Mouse (Mus musculus) left cerebral cortex, postnatal 14 days (tissue): ENCODE data around the gene Ccdc77. TPM values are rescaled to one million over a fixed set of nuclear protein-coding genes. Genes with fewer than 3 reads are reported as not detected.
"Not testable (repeated sequence)": the region's sequence is repeated elsewhere in the genome, so short reads cannot be mapped to it uniquely, and the experiment has no call there.

Experiments used
- DNase-seq, 2 experiments: peaks; one replicate each; pipeline ENCODE4 v3.0.0; 2021 to 2022; ENCODE audit warnings: low spot score in 2 of 2, mixed read lengths in 1 of 2
- intact Hi-C: fragments of 180-260 bp; cut with DNase I; formaldehyde crosslinking; loops from one replicate; pipeline ENCODE4 v1.15.1; 2025
- total RNA-seq, 2 experiments: library from RNA; stranded (reverse); gene quantifications; 2 replicates each; pipeline ENCODE4 v1.2.3; 2021

Gene Ccdc77
- total RNA-seq, 2 experiments from 2014 or later, result 5.9 to 7.8 TPM

GRCm38 (mm10) chr6:120318303-120318940 is 45.8 kb downstream of the Ccdc77 start:
- intact Hi-C loops, result no loop called here

GRCm38 (mm10) chr6:120312443-120312842 is 51.7 kb downstream of the Ccdc77 start:
- intact Hi-C loops, result no loop called here
- no peak for DNase-seq

More at GRCm38 (mm10) chr6:120318303-120318940, 45.8 kb downstream of the Ccdc77 start:
- DNase-seq, result no peak

- intact Hi-C loops, result loop anchor here (10.0 kb wide), 1 partner anchor 305 kb away; no protein-coding TSS in a partner anchor
- no peak for DNase-seq
These were observed 54.4 kb downstream of the Ccdc77 start for GRCm38 (mm10) chr6:120309787-120310186.

- intact Hi-C loops, result loop anchor here (10.0 kb wide), 1 partner anchor 305 kb away; no protein-coding TSS in a partner anchor
- no peak for DNase-seq
These were observed 54.8 kb downstream of the Ccdc77 start for GRCm38 (mm10) chr6:120309338-120309737.

- intact Hi-C loops, result loop anchor here (10.0 kb wide), 1 partner anchor 302 kb away; no protein-coding TSS in a partner anchor
- DNase-seq, result no peak
These were observed 57.1 kb downstream of the Ccdc77 start for GRCm38 (mm10) chr6:120306859-120307594.

GRCm38 (mm10) chr6:120302755-120303316 is 61.3 kb downstream of the Ccdc77 start:
- intact Hi-C loops, result loop anchor here (2.0 to 10.0 kb wide), 2 partner anchors 80 to 298 kb away; no protein-coding TSS in a partner anchor
- DNase-seq, result peak in 1 of 2 experiments; percentile 10

GRCm38 (mm10) chr6:120301137-120301536 is 63.0 kb downstream of the Ccdc77 start:
- peak; percentile 62 to 68 for DNase-seq
- intact Hi-C loops, result loop anchor here (10.0 kb wide), 1 partner anchor 296 kb away; no protein-coding TSS in a partner anchor

- DNase-seq, result not testable (repeated sequence)
- intact Hi-C loops, result loop anchor here (10.0 kb wide), 1 partner anchor 812 kb away; no protein-coding TSS in a partner anchor
These were observed 67.6 kb downstream of the Ccdc77 start for GRCm38 (mm10) chr6:120296589-120296988.

- peak in 1 of 2 experiments; percentile 12 for DNase-seq
- intact Hi-C loops, result loop anchor here (10.0 kb wide), 1 partner anchor 810 kb away; no protein-coding TSS in a partner anchor
These were observed 69.4 kb downstream of the Ccdc77 start for GRCm38 (mm10) chr6:120294785-120295133.

GRCm38 (mm10) chr6:120294056-120294784 is 70.0 kb downstream of the Ccdc77 start, which contains the start of the genes D330020A13Rik and B4galnt3:
D330020A13Rik (plus strand) TSS chr6:120294364.
B4galnt3 (minus strand) TSS chr6:120294559.
- peak; percentile 35 to 65 for DNase-seq
- intact Hi-C loops, result loop anchor here (10.0 kb wide), 1 partner anchor 809 kb away; no protein-coding TSS in a partner anchor

GRCm38 (mm10) chr6:120291396-120292009 is 72.7 kb downstream of the Ccdc77 start:
- intact Hi-C loops, result loop anchor here (10.0 kb wide), 1 partner anchor 807 kb away; no protein-coding TSS in a partner anchor
- no peak for DNase-seq

GRCm38 (mm10) chr6:120289430-120289829 is 74.7 kb downstream of the Ccdc77 start:
- intact Hi-C loops, result no loop called here
- no peak for DNase-seq

GRCm38 (mm10) chr6:120288541-120288940 is 75.6 kb downstream of the Ccdc77 start:
- intact Hi-C loops, result no loop called here
- no peak for DNase-seq

GRCm38 (mm10) chr6:120287279-120287678 is 76.9 kb downstream of the Ccdc77 start:
- intact Hi-C loops, result no loop called here
- no peak for DNase-seq

GRCm38 (mm10) chr6:120276874-120277449 is 87.2 kb downstream of the Ccdc77 start:
- DNase-seq, result no peak
- intact Hi-C loops, result no loop called here

GRCm38 (mm10) chr6:120275301-120275700 is 88.9 kb downstream of the Ccdc77 start:
- DNase-seq, result no peak
- intact Hi-C loops, result no loop called here

- intact Hi-C loops, result no loop called here
- no peak for DNase-seq
These were observed 89.3 kb downstream of the Ccdc77 start for GRCm38 (mm10) chr6:120274887-120275286.
